ENCODE assay signal across 30 mouse cellular contexts in genomic region chr8:46942651-46943024, GRCm38 (mm10). TPM values are rescaled to one million over a fixed set of nuclear protein-coding genes. Genes with fewer than 3 reads are reported as not detected.
DNase-seq lines count a peak whose midpoint lies in the region; ATAC-seq lines count a peak whose summit lies in the region.
"Had no signal": no experiment of that assay in that cellular context is flagged by ENCODE, and none has a peak within 500 bp of the region (broad histone marks: within the 10 kb centered on the region; RNA-seq: fewer than 3 reads in every experiment).

No protein-coding gene starts in this region.

- H3K4me1 ChIP-seq in kidney, embryonic 15.5 days: peaks cover 20% of the 10 kb centered on the region
- H3K4me1 ChIP-seq: hindbrain, embryonic 15.5 days; neural tube, embryonic 12.5 days had no signal

- H3K9ac ChIP-seq in kidney, embryonic 15.5 days: no peak overlapping the region
- H3K9ac ChIP-seq: embryonic facial prominence, embryonic 12.5 days; hindbrain, embryonic 15.5 days; limb, embryonic 12.5 days; neural tube, embryonic 12.5 days had no signal

- WGBS in kidney, embryonic 15.5 days: 67% methylated on average over 11 of the region's 11 CpGs

- ATAC-seq in frontal cortex, adult (ENCODE audit: low TSS enrichment): peak; percentile 8; the same call in 1 of the 2 replicates
- 0 out of 2 replicates have a peak, but pooled peaks have one; percentile 27 for ATAC-seq in kidney, embryonic 15.5 days (replicated peaks; ENCODE audit: low FRiP score)
- ATAC-seq: forebrain, embryonic 14.5 days had no signal

- no peaks in the 10 kb centered on the region for H3K27me3 ChIP-seq in kidney, embryonic 15.5 days
- H3K27me3 ChIP-seq: embryonic facial prominence, embryonic 12.5 days; hindbrain, embryonic 15.5 days; limb, embryonic 12.5 days; neural tube, embryonic 12.5 days had no signal

- H3K4me3 ChIP-seq in kidney, embryonic 15.5 days (replicated peaks): no peak overlapping the region
- H3K4me3 ChIP-seq: embryonic facial prominence, embryonic 12.5 days; gastrocnemius, adult 2 months; hindbrain, embryonic 15.5 days; layer of hippocampus, adult 2 months; left cerebral cortex, adult 2 months; limb, embryonic 12.5 days; myocyte; neural tube, embryonic 12.5 days had no signal

- H3K27ac ChIP-seq in kidney, embryonic 15.5 days: peak overlapping the region; percentile 72; the same call in 1 of the 2 replicates
- H3K27ac ChIP-seq: embryonic facial prominence, embryonic 12.5 days; hindbrain, embryonic 15.5 days; left cerebral cortex, adult 2 months; limb, embryonic 12.5 days; neural tube, embryonic 12.5 days; stomach, postnatal 0 days had no signal

- H3K4me2 ChIP-seq in kidney, embryonic 15.5 days: no peak overlapping the region
- H3K4me2 ChIP-seq: embryonic facial prominence, embryonic 12.5 days; hindbrain, embryonic 15.5 days; limb, embryonic 12.5 days; liver, embryonic 11.5 days; midbrain, embryonic 11.5 days; neural tube, embryonic 12.5 days had no signal

- no peaks in the 10 kb centered on the region for H3K9me3 ChIP-seq in kidney, embryonic 15.5 days (replicated peaks)
- H3K9me3 ChIP-seq: hindbrain, embryonic 15.5 days; limb, embryonic 12.5 days; neural tube, embryonic 12.5 days had no signal

- DNase-seq in frontal cortex, postnatal 10 days (ENCODE audit: low spot score in 2 of 2): no peak
- DNase-seq in kidney, adult 11 months: no peak
- peak; percentile 20 for DNase-seq in testis, postnatal 10 days (ENCODE audit: low spot score)
- no peak for DNase-seq in testis, postnatal 14 days (ENCODE audit: low spot score)
- DNase-seq in adrenal gland, adult 8-10 months: no peak
- DNase-seq in Muller cell, postnatal 12 days (ENCODE audit: inconsistent ontology term): no peak
- DNase-seq: adrenal gland, adult 2 months; cerebellum, adult 11 months; cerebellum, adult 9-10 months; embryo, embryonic 11 days; gastrocnemius, adult 2 months; heart, postnatal 4 days; kidney, adult 2 months; kidney, postnatal 14 days; lung, postnatal 36 days; thymus, postnatal 4 days had no signal

- no peaks in the 10 kb centered on the region for H3K36me3 ChIP-seq in kidney, embryonic 15.5 days
- H3K36me3 ChIP-seq: embryonic facial prominence, embryonic 12.5 days; hindbrain, embryonic 15.5 days; limb, embryonic 12.5 days; neural tube, embryonic 12.5 days had no signal

RNA-seq across cellular contexts. Expression of gene Enpp6, which starts 44.0 kb away (rescaled TPM):
- 1.7 TPM in 2 replicates for polyA plus RNA-seq in kidney, embryonic 15.5 days (2015; fragmentation: Nextera tagmentation; extraction: Ambion mirVana)
- 1 to 10 TPM in 3 of 4 experiments, under 1 TPM in 1; 0.91 to 2.4 (median 1.4) TPM for total RNA-seq in adrenal gland, adult 8-10 months (2022)
- total RNA-seq: megakaryocyte, adult 5-6 weeks had no signal
- polyA plus RNA-seq: forebrain, embryonic 14.5 days; myocyte had no signal
